Mouse (Mus musculus) mouse embryonic stem cell (cell line): Measurements from ENCODE around the gene Glb1l3.
"Not testable (repeated sequence)": the region's sequence is repeated elsewhere in the genome, so short reads cannot be mapped to it uniquely, and the experiment has no call there.

Source experiments
- in situ Hi-C, 2 experiments: fragments of 300-500 bp; cut with MboI; formaldehyde crosslinking; loops; 1 replicate in 1 of 2; 3 replicates in 1 of 2; pipeline ENCODE4 v1.14.3; 2019 to 2020; ENCODE audit warnings: low sequenced_read_pairs in 2 of 2, low pct_unique_long_range_greater_than_20kb in 1 of 2, mixed read lengths in 1 of 2; ENCODE audit not compliant: unreplicated experiment in 1 of 2

Glb1l3 gene

GRCm38 (mm10) chr9:26860751-26861150 is at the start of gene Glb1l3:
TSS of gene Glb1l3 (minus strand) at chr9:26860890.
- in situ Hi-C loops = no loop called here

DNA sequence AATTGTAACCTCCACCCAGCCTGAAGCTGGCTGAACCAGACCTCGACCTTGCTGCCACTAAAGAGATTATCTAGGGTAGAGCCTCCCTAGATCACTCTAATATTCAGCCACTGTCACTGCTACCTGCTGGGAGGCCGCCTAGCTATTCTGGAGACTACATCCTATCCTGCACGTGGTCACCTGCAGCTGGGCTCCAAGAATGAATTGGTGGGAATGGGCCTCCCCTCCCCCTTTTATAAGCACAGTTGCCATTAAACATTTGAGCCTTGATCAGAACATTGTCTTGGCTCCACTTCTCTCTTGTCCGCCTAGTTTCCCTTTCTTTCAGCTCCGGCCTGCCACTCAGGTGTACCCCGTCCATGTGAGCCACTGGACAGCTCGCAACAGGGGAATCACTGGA is 9.2 kb upstream of the Glb1l3 start:
- in situ Hi-C loops = not testable (repeated sequence)

GRCm38 (mm10) chr9:26831089-26831488 is 29.6 kb downstream of the Glb1l3 start:
- in situ Hi-C loops = no loop called here

- in situ Hi-C loops = no loop called here
Observed at GRCm38 (mm10) chr9:26819942-26820341, 40.7 kb downstream of the Glb1l3 start.

GRCm38 (mm10) chr9:26808735-26809134 is 52.0 kb downstream of the Glb1l3 start:
- in situ Hi-C loops = no loop called here

GRCm38 (mm10) chr9:26805935-26806666 is 54.6 kb downstream of the Glb1l3 start, which contains the start of gene Glb1l2:
TSS of gene Glb1l2 (minus strand) at chr9:26806468.
- in situ Hi-C loops = no loop called here

GRCm38 (mm10) chr9:26804321-26804720 is 56.4 kb downstream of the Glb1l3 start:
- in situ Hi-C loops = no loop called here

DNA sequence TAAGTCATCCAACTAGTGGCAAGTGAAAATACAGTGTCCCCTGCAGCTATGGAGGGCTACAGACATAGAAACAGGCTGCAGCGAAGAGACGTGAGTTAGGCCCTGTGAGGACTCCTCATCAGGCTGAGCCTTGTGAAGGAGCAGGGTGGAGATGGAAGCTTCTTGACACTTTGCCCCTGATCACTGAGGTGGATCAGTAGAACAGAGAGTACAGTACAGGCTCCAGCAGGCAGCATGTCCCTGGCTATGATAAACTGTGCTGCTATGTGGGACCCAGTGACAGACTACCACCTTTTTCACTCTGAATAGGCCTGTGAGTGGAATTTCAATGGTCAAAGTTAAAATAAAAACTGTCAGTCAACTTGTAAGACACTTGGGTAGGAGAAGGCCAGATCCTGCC is 60.3 kb downstream of the Glb1l3 start:
- in situ Hi-C loops = no loop called here

DNA sequence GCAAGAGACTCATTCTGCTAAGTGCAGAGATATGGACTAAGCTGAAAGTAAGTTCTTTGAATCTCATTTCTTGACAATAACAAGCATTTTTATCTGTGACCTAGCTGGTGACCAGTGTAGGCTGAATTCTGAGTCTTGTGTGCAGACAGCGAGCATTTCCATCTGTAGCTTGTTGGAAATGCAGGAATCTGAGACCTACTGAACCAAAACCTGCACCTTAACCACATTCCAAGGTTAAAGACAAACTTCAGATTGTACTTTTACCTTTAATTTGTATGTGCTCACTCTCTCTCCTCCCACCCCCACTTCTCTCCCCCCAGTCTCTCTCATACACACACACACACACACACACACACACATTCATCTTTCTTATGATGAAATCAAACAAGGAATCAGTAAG is 62.0 kb downstream of the Glb1l3 start:
- in situ Hi-C loops = loop anchor here in 1 of 2 experiments (25.0 kb wide), 1 partner anchor 1111 kb away; no protein-coding TSS in a partner anchor

DNA sequence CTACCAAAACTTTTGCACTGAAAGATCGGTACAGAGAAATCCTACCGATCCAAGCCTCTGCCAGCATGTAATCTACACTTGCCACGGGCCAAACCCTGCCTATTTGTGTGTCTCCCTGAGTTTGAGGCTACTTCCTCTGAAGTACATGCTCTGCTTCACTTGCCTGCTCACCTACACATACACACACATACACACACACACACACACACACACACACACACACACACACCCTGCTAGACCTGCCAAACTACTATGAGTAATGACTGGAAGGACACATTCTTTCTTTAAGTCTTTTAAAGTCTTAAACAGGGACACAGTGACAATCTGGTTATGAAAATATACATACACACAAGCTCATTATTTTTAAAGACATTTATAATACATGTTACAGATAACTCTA is 62.5 kb downstream of the Glb1l3 start:
- in situ Hi-C loops = loop anchor here in 1 of 2 experiments (25.0 kb wide), 1 partner anchor 1111 kb away; no protein-coding TSS in a partner anchor

DNA sequence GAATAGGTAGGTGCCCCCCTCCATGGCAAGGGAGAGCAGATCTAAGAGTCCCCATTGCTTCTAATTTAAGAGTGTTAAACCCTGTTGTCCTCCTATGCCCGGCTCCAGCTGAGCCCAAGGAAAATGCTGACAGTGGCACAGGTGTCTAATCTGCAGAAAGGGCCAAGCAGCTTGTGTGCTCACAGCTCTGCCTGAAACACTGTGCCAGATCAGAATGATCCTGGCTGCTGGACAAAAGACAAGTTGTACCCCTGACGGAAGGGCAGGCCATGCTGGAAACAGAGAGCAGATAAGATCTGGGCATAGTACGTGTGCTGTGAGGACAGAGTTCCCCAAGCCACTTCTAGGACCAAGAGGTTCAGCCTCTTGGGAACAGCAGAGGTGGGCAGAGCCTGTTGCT is 67.9 kb downstream of the Glb1l3 start:
- in situ Hi-C loops = loop anchor here in 1 of 2 experiments (25.0 kb wide), 1 partner anchor 1106 kb away; no protein-coding TSS in a partner anchor

DNA sequence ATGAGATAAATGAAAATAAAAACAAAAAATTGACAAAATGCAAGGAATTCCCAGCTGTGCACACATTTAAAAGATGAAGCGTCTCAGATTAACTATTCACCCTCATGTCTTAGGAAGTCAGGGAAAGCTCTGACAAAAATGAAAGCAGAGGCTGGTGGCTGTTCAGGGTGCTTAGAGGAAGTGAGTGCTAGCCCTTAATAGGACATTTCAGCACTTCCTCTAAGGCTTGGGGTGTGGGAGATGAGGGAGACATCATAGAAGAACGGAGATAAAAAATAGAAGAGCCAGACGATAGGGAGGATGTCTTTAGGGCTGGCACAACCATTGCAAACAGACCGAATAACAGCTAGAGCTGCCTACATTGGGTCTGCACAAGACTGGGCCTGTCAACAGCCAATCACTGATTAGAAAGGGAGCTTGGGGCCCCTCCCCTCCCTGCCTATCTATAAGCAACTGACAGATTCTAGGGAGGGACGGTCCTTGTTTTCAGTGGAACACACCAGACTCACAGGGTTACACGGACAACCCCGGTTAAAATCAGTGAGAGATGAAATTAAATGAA is 77.2 kb downstream of the Glb1l3 start:
- in situ Hi-C loops = loop anchor here in 1 of 2 experiments (25.0 kb wide), 1 partner anchor 1096 kb away; no protein-coding TSS in a partner anchor

DNA sequence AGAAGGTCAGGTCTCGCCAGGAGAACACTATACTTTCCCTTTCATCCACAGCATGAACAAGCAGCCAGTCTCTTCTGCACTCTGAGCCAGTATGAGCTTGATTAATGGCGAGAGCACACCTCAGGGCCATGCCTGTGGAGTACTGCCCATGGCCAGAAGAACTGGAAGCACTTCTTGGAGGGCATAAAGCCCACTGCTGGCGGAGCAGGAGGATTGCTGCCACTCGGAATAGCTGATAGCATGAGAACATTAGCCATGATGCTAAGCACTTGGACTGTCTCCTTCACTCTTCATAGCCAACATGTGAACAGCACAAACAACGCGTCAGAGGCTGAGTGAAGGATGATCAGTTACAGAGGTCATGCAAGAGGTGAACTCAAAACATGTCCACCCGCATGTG is 82.3 kb downstream of the Glb1l3 start:
- in situ Hi-C loops = loop anchor here in 1 of 2 experiments (25.0 kb wide), 1 partner anchor 1091 kb away; no protein-coding TSS in a partner anchor

- in situ Hi-C loops = loop anchor here in 1 of 2 experiments (25.0 kb wide), 1 partner anchor 1089 kb away; no protein-coding TSS in a partner anchor
Observed at GRCm38 (mm10) chr9:26776122-26776902, 84.4 kb downstream of the Glb1l3 start.

GRCm38 (mm10) chr9:26775700-26776099 is 85.0 kb downstream of the Glb1l3 start:
- in situ Hi-C loops = loop anchor here in 1 of 2 experiments (25.0 kb wide), 1 partner anchor 1088 kb away; no protein-coding TSS in a partner anchor

GRCm38 (mm10) chr9:26768181-26768580 is 92.5 kb downstream of the Glb1l3 start:
- in situ Hi-C loops = loop anchor here in 1 of 2 experiments (10.0 kb wide), 1 partner anchor 1033 kb away; no protein-coding TSS in a partner anchor
